Mouse (Mus musculus) bone marrow, adult 2 months (tissue): ENCODE data around the gene Ppy. TPM values are rescaled to one million over a fixed set of nuclear protein-coding genes. Genes with fewer than 3 reads are reported as not detected.

Experiments used
- H3K27ac ChIP-seq: fragments of 200-500 bp; 2 replicates; pipeline ENCODE4 v1.5.1; 2012; ENCODE audit warnings: low read depth, mild to moderate bottlenecking, control low read depth, inconsistent platforms, low read length; ENCODE audit not compliant: control insufficient read depth, poor library complexity, insufficient read depth
- H3K4me1 ChIP-seq: fragments of 200-500 bp; 2 replicates; pipeline ENCODE4 v1.6.1; 2011; ENCODE audit warnings: low read length; ENCODE audit not compliant: control insufficient read depth, insufficient read depth
- H3K4me3 ChIP-seq: fragments of 200-500 bp; replicated peaks from 2 replicates; pipeline ENCODE3; 2011; ENCODE audit warnings: mild to moderate bottlenecking, low read depth, low read length, control low read depth; ENCODE audit not compliant: control insufficient read depth
- CTCF ChIP-seq: fragments of 200-500 bp; IDR thresholded peaks from 2 replicates; pipeline ENCODE4 v1.5.1; 2011; ENCODE audit warnings: low read length, control low read depth; ENCODE audit not compliant: control insufficient read depth, insufficient read depth
- POLR2A ChIP-seq: fragments of 200-500 bp; IDR thresholded peaks from 2 replicates; pipeline ENCODE4 v1.6.1; 2011; ENCODE audit warnings: low read depth, mild to moderate bottlenecking, control low read depth, low read length, borderline replicate concordance; ENCODE audit not compliant: control insufficient read depth
- WGBS: fragments of 180-500 bp; shearing (Covaris S2); methylation state at CpG from one replicate; pipeline ENCODE4 v1.1.7; 2018; 5-methylcytosine and 5-hydroxymethylcytosine counted together
- polyA plus RNA-seq: library from polyadenylated mRNA; stranded (reverse); fragments of >200 nt; gene quantifications from 2 replicates; pipeline ENCODE4 v1.2.4, GENCODE M21; 2011; ENCODE audit warnings: low replicate concordance; ENCODE audit not compliant: missing spikeins, insufficient read depth, insufficient read length

Ppy gene
- not detected in 2 replicates for polyA plus RNA-seq

GRCm38 (mm10) chr11:102101219-102101618 is at the start of gene Ppy:
Gene Ppy, minus strand, starts transcription at chr11:102101319.
- no peak within 1 kb of the TSS for H3K4me3 ChIP-seq
- 53% methylated on average over 4 of the region's 4 CpGs for WGBS
- H3K4me1 ChIP-seq, result no peaks in the 10 kb centered on the region
- no peak for TF ChIP-seq POLR2A
- TF ChIP-seq CTCF, result no peak
- H3K27ac ChIP-seq, result no peak within 1 kb of the TSS

GRCm38 (mm10) chr11:102147213-102147989 is 46.3 kb upstream of the Ppy start:
- H3K27ac ChIP-seq, result no peak overlapping the region
- TF ChIP-seq CTCF, result no peak
- no peak for TF ChIP-seq POLR2A
- 16% methylated on average over 34 of the region's 34 CpGs for WGBS
- H3K4me1 ChIP-seq, result peaks cover 1% of the 10 kb centered on the region; the same call in 1 of the 2 replicates
- H3K4me3 ChIP-seq, result no peak overlapping the region

- peak overlapping the region; percentile 30 for H3K4me3 ChIP-seq
- no peak overlapping the region for H3K27ac ChIP-seq
- no peak for TF ChIP-seq CTCF
- no peak for TF ChIP-seq POLR2A
- 10% methylated on average over 17 of the region's 17 CpGs for WGBS
- peaks cover 1% of the 10 kb centered on the region; the same call in 1 of the 2 replicates for H3K4me1 ChIP-seq
Observed at GRCm38 (mm10) chr11:102146531-102146930, 45.4 kb upstream of the Ppy start.

GRCm38 (mm10) chr11:102146005-102146404 is 44.9 kb upstream of the Ppy start:
- TF ChIP-seq POLR2A (no peak), CTCF (no peak)
- Histone ChIP-seq H3K4me1 (peaks cover 1% of the 10 kb centered on the region; the same call in 1 of the 2 replicates), H3K4me3 (peak overlapping the region; percentile 44), H3K27ac (no peak overlapping the region)
- WGBS, result 7% methylated on average over 16 of the region's 16 CpGs

GRCm38 (mm10) chr11:102145471-102146001 is 44.4 kb upstream of the Ppy start, which contains the start of gene Nags:
Gene Nags, plus strand, starts transcription at chr11:102145513.
- 3% methylated on average over 50 of the region's 50 CpGs for WGBS

GRCm38 (mm10) chr11:102144957-102145470 is 43.9 kb upstream of the Ppy start:
- Histone ChIP-seq H3K4me3 (no peak overlapping the region), H3K4me1 (peaks cover 1% of the 10 kb centered on the region; the same call in 1 of the 2 replicates), H3K27ac (no peak overlapping the region)
- TF ChIP-seq CTCF (no peak), POLR2A (no peak)
- WGBS, result 22% methylated on average over 13 of the region's 13 CpGs

More at GRCm38 (mm10) chr11:102145471-102146001, 44.4 kb upstream of the Ppy start, which contains the start of gene Nags:
- Histone ChIP-seq H3K27ac (no peak within 1 kb of the TSS; the same call in 1 of the 2 replicates), H3K4me3 (peak within 1 kb of the TSS; percentile 44), H3K4me1 (peaks cover 1% of the 10 kb centered on the region; the same call in 1 of the 2 replicates)
- TF ChIP-seq CTCF (no peak), POLR2A (no peak)

- Histone ChIP-seq H3K4me3 (no peak overlapping the region), H3K27ac (no peak overlapping the region), H3K4me1 (peaks cover 1% of the 10 kb centered on the region; the same call in 1 of the 2 replicates)
- 70% methylated on average over 7 of the region's 7 CpGs for WGBS
- TF ChIP-seq CTCF (no peak), POLR2A (no peak)
Observed at GRCm38 (mm10) chr11:102142355-102142754, 41.2 kb upstream of the Ppy start.

GRCm38 (mm10) chr11:102140508-102140907 is 39.4 kb upstream of the Ppy start:
- WGBS, result 3% methylated on average over 5 of the region's 5 CpGs
- no peaks in the 10 kb centered on the region for H3K4me1 ChIP-seq

More at GRCm38 (mm10) chr11:102140508-102140907, 39.4 kb upstream of the Ppy start:
- Histone ChIP-seq H3K4me3 (no peak overlapping the region), H3K27ac (no peak overlapping the region)
- TF ChIP-seq POLR2A (no peak), CTCF (0 out of 2 replicates have a peak, but pooled peaks have one; percentile 16)
